Mouse (Mus musculus): ENCODE results near the gene 0610040J01Rik.

Gene 0610040J01Rik

GRCm38 (mm10) chr5:63897820-63898110 is 85.6 kb downstream of the 0610040J01Rik start:
- no peak for DNase-seq (ENCODE audit: low read depth, low spot score)

GRCm38 (mm10) chr5:63903329-63903728 is 91.2 kb downstream of the 0610040J01Rik start:
- no peak for DNase-seq (ENCODE audit: low read depth, low spot score)

GRCm38 (mm10) chr5:63906149-63907093 is 94.3 kb downstream of the 0610040J01Rik start:
- peak; percentile 36 for DNase-seq (ENCODE audit: low read depth, low spot score)

- DNase-seq (ENCODE audit: low read depth, low spot score): no peak
These were observed 95.3 kb downstream of the 0610040J01Rik start for GRCm38 (mm10) chr5:63907513-63907912.

- no peak for DNase-seq (ENCODE audit: low read depth, low spot score)
These were observed 98.2 kb downstream of the 0610040J01Rik start for GRCm38 (mm10) chr5:63910171-63910960.

GRCm38 (mm10) chr5:63914896-63915295 is 102.7 kb downstream of the 0610040J01Rik start:
- DNase-seq (ENCODE audit: low read depth, low spot score): no peak

GRCm38 (mm10) chr5:63916457-63917139 is 104.4 kb downstream of the 0610040J01Rik start:
- no peak for DNase-seq (ENCODE audit: low read depth, low spot score)

GRCm38 (mm10) chr5:63918201-63918600 is 106.0 kb downstream of the 0610040J01Rik start:
- DNase-seq (ENCODE audit: low read depth, low spot score): no peak

GRCm38 (mm10) chr5:63923305-63924025 is 111.3 kb downstream of the 0610040J01Rik start:
- DNase-seq (ENCODE audit: low read depth, low spot score): no peak

- no peak for DNase-seq (ENCODE audit: low read depth, low spot score)
These were observed 113.0 kb downstream of the 0610040J01Rik start for GRCm38 (mm10) chr5:63925035-63925628.

- no peak for DNase-seq (ENCODE audit: low read depth, low spot score)
These were observed 118.7 kb downstream of the 0610040J01Rik start for GRCm38 (mm10) chr5:63930824-63931358.

GRCm38 (mm10) chr5:63932829-63933228 is 120.7 kb downstream of the 0610040J01Rik start:
- peak; percentile 77 for DNase-seq (ENCODE audit: low read depth, low spot score)

GRCm38 (mm10) chr5:63935581-63935980 is 123.4 kb downstream of the 0610040J01Rik start:
- no peak for DNase-seq (ENCODE audit: low read depth, low spot score)

GRCm38 (mm10) chr5:63936740-63937139 is 124.6 kb downstream of the 0610040J01Rik start:
- no peak for DNase-seq (ENCODE audit: low read depth, low spot score)

- no peak for DNase-seq (ENCODE audit: low read depth, low spot score)
These were observed 126.4 kb downstream of the 0610040J01Rik start for GRCm38 (mm10) chr5:63938575-63938974.

- DNase-seq (ENCODE audit: low read depth, low spot score): no peak
These were observed 129.7 kb downstream of the 0610040J01Rik start for GRCm38 (mm10) chr5:63941891-63942290.

- no peak for DNase-seq (ENCODE audit: low read depth, low spot score)
These were observed 131.1 kb downstream of the 0610040J01Rik start for GRCm38 (mm10) chr5:63943291-63943690.

GRCm38 (mm10) chr5:63947526-63947925 is 135.4 kb downstream of the 0610040J01Rik start:
- DNase-seq (ENCODE audit: low read depth, low spot score): no peak

GRCm38 (mm10) chr5:63949195-63949594 is 137.0 kb downstream of the 0610040J01Rik start:
- no peak for DNase-seq (ENCODE audit: low read depth, low spot score)
